Mouse (Mus musculus): ENCODE data around the gene Gm10801. TPM values are rescaled to one million over a fixed set of nuclear protein-coding genes. Genes with fewer than 3 reads are reported as not detected.
"Not testable (repeated sequence)": the region's sequence is repeated elsewhere in the genome, so short reads cannot be mapped to it uniquely, and the experiment has no call there.

Gm10801 gene
- total RNA-seq (2012; rRNA removed) (22.4 and 22.7 TPM in 2 replicates), polyA plus RNA-seq (2012; ENCODE audit: insufficient read depth in 1 of 2, insufficient read length in 2 of 2, low read depth in 1 of 2, low replicate concordance in 2 of 2, missing spikeins in 1 of 2) (under 1 TPM in 1 of 2 experiments, not detected in 1; 0.60 TPM)

DNA sequence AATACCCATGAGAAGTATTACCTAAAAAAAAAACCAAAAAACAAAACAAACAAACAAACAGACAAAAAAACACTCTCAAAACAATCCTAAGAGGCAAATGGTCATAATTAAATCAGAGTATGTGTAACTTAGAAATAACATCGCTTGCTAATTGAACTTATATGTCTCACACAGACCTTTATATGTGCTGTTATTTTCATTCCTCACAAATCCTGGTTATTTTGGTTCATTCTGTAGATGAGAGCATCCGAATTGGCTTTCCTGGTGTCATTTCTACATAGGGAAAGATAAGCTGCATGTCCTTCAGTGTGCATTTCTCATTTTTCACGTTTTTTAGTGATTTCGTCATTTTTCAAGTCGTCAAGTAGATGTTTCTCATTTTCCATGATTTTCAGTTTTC lies at the start of gene Gm10801:
Gm10801 (plus strand) TSS at position 301 of the 400 bp plus-strand sequence.
- not testable (repeated sequence) for H3K9me3 ChIP-seq (replicated peaks; ENCODE audit: insufficient read depth, low read length); H3K36me3 ChIP-seq (ENCODE audit: control insufficient read depth in 1 of 2, insufficient read depth in 2 of 2, low read length in 2 of 2); H3K27ac ChIP-seq (ENCODE audit: control insufficient read depth, low read depth, low read length); H3K79me2 ChIP-seq (ENCODE audit: control insufficient read depth, insufficient read depth, low read length, poor library complexity); H3K4me1 ChIP-seq (ENCODE audit: control insufficient read depth in 1 of 2, insufficient read depth in 2 of 2, low read length in 2 of 2); H3K4me3 ChIP-seq (ENCODE audit: control insufficient read depth in 1 of 2, insufficient read depth in 1 of 2, low read depth in 2 of 2, low read length in 2 of 2); H3K9ac ChIP-seq (ENCODE audit: control insufficient read depth, low read depth, low read length, poor library complexity, severe bottlenecking); DNase-seq (ENCODE audit: low read depth, low spot score); H3K27me3 ChIP-seq (ENCODE audit: control insufficient read depth in 1 of 2, insufficient read depth in 2 of 2, low read length in 2 of 2)

DNA sequence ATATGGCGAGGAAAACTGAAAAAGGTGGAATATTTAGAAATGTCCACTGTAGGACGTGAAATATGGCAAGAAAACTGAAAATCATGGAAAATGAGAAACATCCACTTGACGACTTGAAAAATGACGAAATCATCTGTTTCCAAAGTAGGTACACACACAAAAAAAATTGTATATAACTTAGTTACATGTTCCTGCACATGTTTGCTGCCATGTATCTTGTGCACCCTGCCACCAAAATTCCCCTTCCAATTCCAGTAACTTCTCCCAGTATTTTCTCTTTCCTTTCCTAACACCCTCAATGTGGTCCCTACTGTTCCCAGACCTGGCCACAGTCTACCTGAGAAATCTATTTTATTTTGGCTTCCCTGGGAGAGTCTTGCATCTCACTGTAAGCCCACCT lies 5.2 kb downstream of the Gm10801 start, which contains the start of gene Gm10800:
Gm10800 (minus strand) TSS at position 101 of the 400 bp plus-strand sequence.
- DNase-seq (ENCODE audit: low read depth, low spot score); H3K9ac ChIP-seq (ENCODE audit: control insufficient read depth, low read depth, low read length, poor library complexity, severe bottlenecking); H3K4me1 ChIP-seq (ENCODE audit: control insufficient read depth in 1 of 2, insufficient read depth in 2 of 2, low read length in 2 of 2); H3K36me3 ChIP-seq (ENCODE audit: control insufficient read depth in 1 of 2, insufficient read depth in 2 of 2, low read length in 2 of 2); H3K4me3 ChIP-seq (ENCODE audit: control insufficient read depth in 1 of 2, insufficient read depth in 1 of 2, low read depth in 2 of 2, low read length in 2 of 2); H3K9me3 ChIP-seq (replicated peaks; ENCODE audit: insufficient read depth, low read length); H3K27me3 ChIP-seq (ENCODE audit: control insufficient read depth in 1 of 2, insufficient read depth in 2 of 2, low read length in 2 of 2); H3K79me2 ChIP-seq (ENCODE audit: control insufficient read depth, insufficient read depth, low read length, poor library complexity); H3K27ac ChIP-seq (ENCODE audit: control insufficient read depth, low read depth, low read length): not testable (repeated sequence)

DNA sequence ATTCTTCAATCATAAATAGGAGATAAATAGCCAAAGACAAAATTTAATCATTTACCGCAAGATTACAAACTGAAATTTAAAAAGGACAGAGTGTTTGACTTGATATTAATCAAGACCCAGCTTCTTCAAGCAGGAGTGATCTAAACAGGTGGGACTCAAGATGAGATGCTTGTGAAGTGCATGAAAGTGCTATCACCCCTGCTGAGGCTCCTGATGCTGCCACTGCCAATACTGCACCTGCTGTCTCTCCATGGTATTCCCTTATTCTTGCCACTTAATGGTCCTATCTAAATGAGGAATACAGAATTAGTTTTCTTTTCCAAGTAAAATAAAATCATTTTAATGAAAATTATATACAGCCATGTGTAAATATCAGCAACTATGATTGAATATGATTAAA lies 35.5 kb downstream of the Gm10801 start:
- no peak for DNase-seq (ENCODE audit: low read depth, low spot score)
- TF ChIP-seq GABPA (IDR thresholded peaks at IDR 0.05; ENCODE audit: low read depth, low read length) (no peak), UBTF (IDR thresholded peaks at IDR 0.05; ENCODE audit: borderline replicate concordance, insufficient read depth, low read depth, low read length) (no peak), TBP (IDR thresholded peaks at IDR 0.05; ENCODE audit: low read depth, low read length) (no peak), MAZ (IDR thresholded peaks at IDR 0.05; ENCODE audit: low read depth, low read length) (no peak), POLR2AphosphoS2 (IDR thresholded peaks at IDR 0.05; ENCODE audit: low read length) (no peak), USF2 (IDR thresholded peaks at IDR 0.05; ENCODE audit: borderline replicate concordance in 1 of 2, insufficient read depth in 1 of 2, low read depth in 1 of 2, low read length in 2 of 2) (no peak), SMC3 (IDR thresholded peaks at IDR 0.05; ENCODE audit: low read depth, low read length) (no peak)
- H3K9ac ChIP-seq (ENCODE audit: control insufficient read depth, low read depth, low read length, poor library complexity, severe bottlenecking) = no peak overlapping the region
- H3K9me3 ChIP-seq (replicated peaks; ENCODE audit: insufficient read depth, low read length) = no peaks in the 10 kb centered on the region
- H3K79me2 ChIP-seq (ENCODE audit: control insufficient read depth, insufficient read depth, low read length, poor library complexity) = no peaks in the 10 kb centered on the region
- no peaks in the 10 kb centered on the region for H3K4me1 ChIP-seq (ENCODE audit: control insufficient read depth in 1 of 2, insufficient read depth in 2 of 2, low read length in 2 of 2)
- no peaks in the 10 kb centered on the region for H3K27me3 ChIP-seq (ENCODE audit: control insufficient read depth in 1 of 2, insufficient read depth in 2 of 2, low read length in 2 of 2)
- no peaks in the 10 kb centered on the region for H3K36me3 ChIP-seq (ENCODE audit: control insufficient read depth in 1 of 2, insufficient read depth in 2 of 2, low read length in 2 of 2)
- H3K27ac ChIP-seq (ENCODE audit: control insufficient read depth, low read depth, low read length) = no peak overlapping the region
- no peak overlapping the region for H3K4me3 ChIP-seq (ENCODE audit: control insufficient read depth in 1 of 2, insufficient read depth in 1 of 2, low read depth in 2 of 2, low read length in 2 of 2)

Other genes starting within 250 kb of the Gm10801 start
- gene Gm10800, start 5.1 kb downstream of the Gm10801 start, total RNA-seq (2012; rRNA removed) = 22.9 and 30.5 TPM in 2 replicates
- 1 to 10 TPM in 1 of 2 experiments, not detected in 1; 1.1 TPM for gene Gm10800, start 5.1 kb downstream of the Gm10801 start, polyA plus RNA-seq (2012; ENCODE audit: insufficient read depth in 1 of 2, insufficient read length in 2 of 2, low read depth in 1 of 2, low replicate concordance in 2 of 2, missing spikeins in 1 of 2)